Comparison of ENCODE assay signal across 8 mouse cellular contexts in genomic region chr14:40966392-40966861, GRCm38 (mm10). TPM values are rescaled to one million over a fixed set of nuclear protein-coding genes. Genes with fewer than 3 reads are reported as not detected.
DNase-seq lines count a peak whose midpoint lies in the region; ATAC-seq and TF ChIP-seq lines count a peak whose summit lies in the region.

Gene Tspan14 (minus strand): TSS chr14:40966807.

- H3K27ac ChIP-seq in left cerebral cortex, adult 2 months, result peak within 1 kb of the TSS; percentile 91
- peak within 1 kb of the TSS; percentile 93 for H3K27ac ChIP-seq in intestine, embryonic 15.5 days

- under 1% methylated on average over 51 of the region's 54 CpGs for WGBS in intestine, embryonic 15.5 days

- intact Hi-C loops in left cerebral cortex, adult 2 months (cut with DNase I), result loop anchor here (2.0 kb wide), 1 partner anchor 50 kb away; no protein-coding TSS in a partner anchor

- no peaks in the 10 kb centered on the region for H3K27me3 ChIP-seq in intestine, embryonic 15.5 days (replicated peaks)

- H3K4me2 ChIP-seq in intestine, embryonic 15.5 days (replicated peaks), result peak within 1 kb of the TSS; percentile 63

- H3K9me3 ChIP-seq in intestine, embryonic 15.5 days, result no peaks in the 10 kb centered on the region

- H3K4me3 ChIP-seq in left cerebral cortex, adult 2 months, result peak within 1 kb of the TSS; percentile 72
- peak within 1 kb of the TSS; percentile 76 for H3K4me3 ChIP-seq in intestine, embryonic 15.5 days (replicated peaks)

- peak within 1 kb of the TSS; percentile 86 for H3K9ac ChIP-seq in intestine, embryonic 15.5 days

- peak in 1 of 2 experiments; percentile 49 for DNase-seq in left cerebral cortex, adult 2 months (ENCODE audit: extremely low spot score in 1 of 2, low spot score in 2 of 2)
- no peak for DNase-seq in left cerebral cortex, adult 11 months (ENCODE audit: low spot score)
- DNase-seq in adrenal gland, postnatal 14 days, result no peak
- no peak for DNase-seq in gastrocnemius, postnatal 10 days
- no peak for DNase-seq in retina, postnatal 1 day
- DNase-seq in cerebellum, adult 11 months, result no peak

- peak; percentile 68 for ATAC-seq in intestine, embryonic 15.5 days
- peak; percentile 7 for ATAC-seq in megakaryocyte-erythroid progenitor cell, adult 5-6 weeks (replicated peaks; ENCODE audit: low FRiP score, low TSS enrichment, poor library complexity, severe bottlenecking)

- TF ChIP-seq CTCF in left cerebral cortex, adult 2 months (IDR thresholded peaks at IDR 0.05), result no peak

- no peaks in the 10 kb centered on the region for H3K36me3 ChIP-seq in intestine, embryonic 15.5 days

- peaks cover 33% of the 10 kb centered on the region for H3K4me1 ChIP-seq in intestine, embryonic 15.5 days (replicated peaks)

RNA-seq across cellular contexts. Expression of gene Tspan14, which starts in this region (rescaled TPM):
- 10 to 100 TPM; 50.2 to 52.1 TPM for total RNA-seq in left cerebral cortex, adult 2 months (2021)
- total RNA-seq in adrenal gland, postnatal 14 days (2021), result 43.8 and 47.6 TPM in 2 replicates
- total RNA-seq in gastrocnemius, postnatal 10 days (2021), result 10 to 100 TPM; 17.2 to 19.1 TPM
- 56.8 and 61.0 TPM in 2 replicates for polyA plus RNA-seq in intestine, embryonic 15.5 days (2015; fragmentation: Nextera tagmentation; extraction: Ambion mirVana)
- 8.6 and 13.3 TPM in 2 replicates for total RNA-seq in megakaryocyte-erythroid progenitor cell, adult 5-6 weeks (2014; fragmentation: Nextera tagmentation)
- total RNA-seq in megakaryocyte-erythroid progenitor cell, adult 5-6 weeks (2017), result 9.3 and 12.9 TPM in 2 replicates
